Mouse (Mus musculus): Measurements from ENCODE around the gene Nkpd1. TPM values are rescaled to one million over a fixed set of nuclear protein-coding genes. Genes with fewer than 3 reads are reported as not detected.

Nkpd1 gene
- 1 to 10 TPM in 1 of 2 experiments, under 1 TPM in 1; 0.94 to 1.0 TPM for total RNA-seq (2021)
- long read RNA-seq, partial matches to known transcripts = 1 of 1 reads
- long read RNA-seq, other reads (novel, unspliced or antisense) = 0 of 1 reads

GRCm38 (mm10) chr7:19517652-19518365 is at the start of gene Nkpd1:
Gene Nkpd1, plus strand, starts transcription at chr7:19517838.
- DNase-seq (ENCODE audit: low spot score in 2 of 2) = no peak

DNA sequence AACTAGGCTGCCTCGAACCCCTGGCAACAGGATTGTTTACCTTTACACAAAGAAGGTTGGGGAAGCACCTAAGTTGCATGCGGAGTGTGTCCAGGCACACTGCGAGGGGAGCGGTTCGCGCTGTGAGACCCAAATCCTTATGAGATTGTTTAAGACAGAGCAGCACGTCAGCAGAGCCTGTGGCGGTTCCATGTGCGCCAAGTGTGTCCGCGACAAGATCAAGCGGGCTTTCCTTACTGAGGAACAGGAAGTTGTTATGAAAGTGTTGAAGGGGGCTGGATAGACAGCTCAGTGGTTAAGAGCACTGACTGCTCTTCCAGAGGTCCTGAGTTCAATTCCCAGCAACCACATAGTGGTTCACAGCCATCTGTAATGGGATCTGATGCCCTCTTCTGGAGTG is 49.4 kb upstream of the Nkpd1 start:
- no peak for DNase-seq (ENCODE audit: low spot score in 2 of 2)

GRCm38 (mm10) chr7:19469404-19469803 is 48.2 kb upstream of the Nkpd1 start:
- no peak for DNase-seq (ENCODE audit: low spot score in 2 of 2)

- no peak for DNase-seq (ENCODE audit: low spot score in 2 of 2)
Observed at GRCm38 (mm10) chr7:19470308-19470707, 47.3 kb upstream of the Nkpd1 start.

GRCm38 (mm10) chr7:19472403-19472802 is 45.2 kb upstream of the Nkpd1 start:
- no peak for DNase-seq (ENCODE audit: low spot score in 2 of 2)

DNA sequence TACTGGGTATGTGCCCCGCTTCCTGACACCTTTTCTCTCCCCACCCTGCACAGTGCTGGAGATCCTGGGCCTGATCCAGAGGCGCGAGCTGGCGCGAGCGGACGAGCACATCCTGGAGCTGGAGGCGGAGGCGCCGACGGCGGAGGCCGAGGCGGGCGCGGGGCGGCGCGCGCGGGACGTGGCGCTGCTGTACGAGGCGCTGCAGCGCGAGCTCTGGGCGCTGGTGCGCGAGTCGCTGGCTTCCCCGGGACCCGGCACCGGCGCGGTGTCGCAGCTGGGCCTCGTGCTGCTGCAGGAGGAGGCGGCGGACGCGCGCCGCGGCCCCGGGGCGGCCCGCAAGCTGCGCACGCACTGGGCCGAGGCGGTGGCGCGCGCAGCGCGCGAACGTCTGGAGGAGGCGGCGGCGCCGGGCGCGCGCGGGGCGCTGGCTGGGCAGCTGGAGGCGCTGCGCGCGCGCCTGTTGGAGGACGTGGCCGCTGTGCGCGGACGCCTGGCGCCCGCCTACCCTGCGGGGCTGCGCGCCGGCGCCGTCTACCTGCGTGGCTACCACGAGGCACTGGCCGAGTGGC is 43.7 kb upstream of the Nkpd1 start:
- peak; percentile 75 to 83 for DNase-seq (ENCODE audit: low spot score in 2 of 2)

- no peak for DNase-seq (ENCODE audit: low spot score in 2 of 2)
Observed at GRCm38 (mm10) chr7:19477084-19477483, 40.6 kb upstream of the Nkpd1 start.

DNA sequence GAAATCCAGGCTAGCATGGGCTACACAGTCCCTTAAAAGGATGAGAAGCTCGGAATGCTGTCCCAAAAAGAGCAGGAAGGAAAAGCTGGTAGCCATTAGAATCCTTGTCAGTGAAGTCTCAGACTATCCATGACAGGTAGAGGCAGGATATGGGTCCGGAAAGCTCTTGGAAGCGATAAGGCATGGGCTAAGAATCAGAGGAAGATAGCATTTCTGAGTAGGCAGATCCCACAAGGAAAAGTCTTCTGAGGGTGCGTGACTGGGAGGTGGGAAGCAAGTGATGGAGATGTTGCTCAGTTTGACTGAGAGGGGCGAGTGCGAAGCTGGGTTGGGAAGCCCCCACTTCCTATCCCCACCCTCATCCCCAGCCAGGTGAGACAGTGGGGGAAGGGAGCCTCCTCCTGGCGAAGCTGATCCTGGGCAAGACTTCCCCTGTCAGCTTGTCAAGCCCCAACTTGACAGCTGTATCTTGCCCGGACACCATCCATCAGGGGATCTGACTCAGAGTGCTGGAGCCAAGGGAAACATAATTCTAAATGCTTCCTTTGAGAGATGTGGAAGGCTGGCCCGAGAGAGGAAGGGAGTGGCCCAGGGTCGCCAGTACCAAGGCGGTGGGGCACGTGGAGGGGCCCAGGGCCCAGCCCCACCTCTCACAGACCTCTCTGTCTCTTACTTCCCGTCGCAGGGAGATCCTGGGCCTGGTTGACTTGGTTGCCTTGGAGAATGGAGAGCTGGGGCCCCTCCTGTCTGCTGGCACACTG is 39.8 kb upstream of the Nkpd1 start:
- no peak for DNase-seq (ENCODE audit: low spot score in 2 of 2)

DNA sequence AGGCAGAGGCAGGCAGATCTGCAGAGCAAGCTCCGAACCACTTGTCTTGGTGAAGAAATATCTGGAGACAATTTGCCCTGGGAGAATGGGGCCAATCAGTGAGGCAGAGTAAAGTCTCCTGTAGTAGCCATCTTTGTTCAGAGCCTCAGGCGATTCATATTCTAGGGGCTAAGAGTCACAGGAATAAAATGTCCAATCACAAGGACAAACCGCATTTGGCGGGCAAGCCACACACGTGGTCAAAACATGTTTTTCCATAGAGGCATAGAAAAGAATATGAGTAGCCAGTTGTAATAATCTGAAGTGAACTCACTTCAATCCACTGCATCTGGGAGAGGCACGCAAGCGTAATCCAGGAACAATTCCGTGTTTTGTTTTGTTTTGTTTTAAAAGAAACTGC is 34.4 kb upstream of the Nkpd1 start:
- DNase-seq (ENCODE audit: low spot score in 2 of 2) = no peak

DNA sequence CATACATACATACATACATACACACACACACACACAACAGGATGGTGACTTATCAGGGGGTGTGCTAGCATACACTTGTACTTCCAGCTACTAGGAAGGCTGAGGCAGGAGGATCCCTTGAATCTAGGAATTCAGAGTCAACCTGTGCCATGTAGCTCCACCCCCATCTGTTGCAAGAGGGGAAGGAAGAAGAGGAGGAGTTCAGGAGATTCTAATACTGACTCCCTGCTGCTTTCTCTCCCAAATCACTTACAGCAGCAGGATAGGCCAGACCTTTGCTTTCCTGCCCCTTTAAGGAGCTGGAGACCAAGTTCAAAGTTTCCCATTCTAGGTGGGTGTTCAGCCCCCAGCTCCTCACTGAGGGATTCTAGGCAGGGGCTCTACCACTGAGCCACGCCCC is 32.1 kb upstream of the Nkpd1 start:
- DNase-seq (ENCODE audit: low spot score in 2 of 2) = no peak

DNA sequence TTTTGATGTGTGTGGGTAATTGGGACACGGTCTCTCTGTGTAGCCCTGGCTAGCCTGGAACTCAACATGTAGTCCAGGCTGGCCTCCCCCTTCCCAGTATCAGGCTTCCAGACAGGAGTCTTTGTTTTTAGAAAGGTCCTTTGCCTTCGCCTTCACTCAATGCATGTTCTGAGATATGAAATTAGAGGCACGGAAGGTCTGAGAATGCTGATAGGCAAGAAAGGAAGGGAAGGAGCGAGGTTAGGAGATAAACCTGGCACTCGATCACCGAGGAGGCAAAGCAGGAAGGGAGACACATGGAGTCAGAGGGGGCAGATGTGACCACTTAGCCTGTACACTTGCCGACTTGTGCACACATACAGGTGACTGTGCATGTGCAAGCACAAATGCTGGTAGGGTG is 31.1 kb upstream of the Nkpd1 start:
- DNase-seq (ENCODE audit: low spot score in 2 of 2) = no peak

- DNase-seq (ENCODE audit: low spot score in 2 of 2) = peak in 1 of 2 experiments; percentile 41
Observed at GRCm38 (mm10) chr7:19489525-19489924, 28.1 kb upstream of the Nkpd1 start.

GRCm38 (mm10) chr7:19491731-19492130 is 25.9 kb upstream of the Nkpd1 start:
- DNase-seq (ENCODE audit: low spot score in 2 of 2) = peak in 1 of 2 experiments; percentile 41

- DNase-seq (ENCODE audit: low spot score in 2 of 2) = no peak
Observed at GRCm38 (mm10) chr7:19494751-19495474, 22.7 kb upstream of the Nkpd1 start.

GRCm38 (mm10) chr7:19495521-19496213 is 22.0 kb upstream of the Nkpd1 start:
- no peak for DNase-seq (ENCODE audit: low spot score in 2 of 2)

DNA sequence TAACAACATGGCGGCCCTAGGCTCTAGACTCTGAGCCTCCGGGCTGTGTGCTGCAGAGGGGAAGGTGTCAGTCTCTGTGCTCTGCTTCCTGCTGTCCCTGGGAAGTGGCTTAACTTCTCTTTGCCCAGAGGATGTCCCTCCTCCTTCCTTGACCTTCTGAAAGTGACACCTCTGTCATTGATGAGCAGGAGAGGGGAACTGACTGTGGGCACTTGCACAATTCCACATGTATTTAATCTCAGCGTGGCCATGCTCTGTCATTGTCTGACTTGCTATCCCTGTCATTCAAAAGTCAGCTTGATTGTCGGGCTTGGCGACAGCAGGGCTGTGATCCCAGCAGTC is 21.5 kb upstream of the Nkpd1 start:
- DNase-seq (ENCODE audit: low spot score in 2 of 2) = no peak

DNA sequence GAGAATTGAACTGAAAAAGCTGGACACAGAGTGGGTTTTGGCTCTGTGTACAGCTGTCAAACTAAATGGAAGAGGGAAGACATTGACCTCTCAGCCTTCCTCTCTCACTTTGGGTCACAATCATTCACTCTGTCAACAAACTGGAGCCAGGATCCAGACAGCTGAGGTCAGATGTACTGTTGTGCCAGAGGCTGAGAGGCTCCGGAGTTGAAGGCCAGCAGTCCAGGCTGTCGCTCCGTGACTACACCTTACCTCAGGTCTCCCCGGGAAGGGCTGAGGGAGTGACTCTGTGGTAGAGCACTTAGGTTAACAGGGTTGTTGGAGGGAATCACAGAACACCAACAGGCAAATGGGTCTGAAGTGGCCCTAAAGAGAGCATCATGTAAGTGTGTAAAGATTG is 19.3 kb upstream of the Nkpd1 start:
- no peak for DNase-seq (ENCODE audit: low spot score in 2 of 2)

DNA sequence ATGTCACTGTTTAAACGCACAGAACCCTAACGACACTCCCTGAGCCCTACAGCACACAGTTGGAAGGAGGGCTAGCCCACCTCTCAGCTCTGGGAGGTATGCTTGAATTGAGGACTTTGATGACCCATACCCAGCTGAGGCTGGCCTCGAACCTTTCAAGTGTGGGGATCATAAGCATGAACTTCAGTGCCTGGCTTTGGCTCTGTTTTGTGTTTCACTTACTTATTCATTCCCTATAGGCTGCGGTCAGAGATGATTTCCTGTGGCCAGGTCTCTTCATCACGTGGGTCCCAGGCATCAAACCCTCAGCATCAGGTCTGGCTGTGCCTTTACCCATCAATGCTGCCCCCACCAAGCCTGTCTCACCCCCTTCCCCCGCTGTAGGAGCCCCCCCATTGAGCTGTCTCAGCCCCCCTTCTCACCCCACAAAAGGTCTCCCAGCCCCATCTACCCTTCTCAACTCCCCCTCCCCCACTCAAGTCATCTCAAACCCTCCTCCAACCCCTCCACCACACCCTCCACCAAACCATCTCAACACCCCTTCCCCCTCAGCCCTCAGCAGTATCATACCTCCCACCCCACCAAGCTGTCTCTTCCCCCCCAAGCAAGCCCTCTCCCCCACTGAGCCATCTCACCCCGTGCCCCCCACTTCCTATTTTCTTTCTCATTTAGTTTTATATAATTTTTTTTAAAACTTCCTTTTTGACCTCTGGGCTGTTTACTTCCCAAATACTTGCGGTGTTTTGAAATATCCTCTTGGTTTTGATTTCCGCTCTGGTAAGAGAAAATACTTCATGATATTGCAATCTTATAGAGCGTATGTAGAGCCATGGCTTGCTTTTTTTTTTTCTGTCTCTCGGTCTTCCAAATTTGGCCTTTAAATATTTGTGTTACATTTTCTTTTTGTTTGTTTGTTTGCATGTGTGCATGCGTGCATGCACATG is 16.9 kb upstream of the Nkpd1 start:
- DNase-seq (ENCODE audit: low spot score in 2 of 2) = no peak

GRCm38 (mm10) chr7:19501658-19502057 is 16.0 kb upstream of the Nkpd1 start:
- no peak for DNase-seq (ENCODE audit: low spot score in 2 of 2)
